Mouse (Mus musculus) stomach, postnatal 0 days (tissue): ENCODE measurements around the gene Btbd35f12. TPM values are rescaled to one million over a fixed set of nuclear protein-coding genes. Genes with fewer than 3 reads are reported as not detected.
"Not testable (repeated sequence)": the region's sequence is repeated elsewhere in the genome, so short reads cannot be mapped to it uniquely, and the experiment has no call there.

Source experiments
- ATAC-seq: fragments of 200-750 bp; cut with Nextera tagmentation; 2 replicates; pipeline ENCODE4 v1.8.0; 2017; ENCODE audit not compliant: low FRiP score, low TSS enrichment
- DNase-seq: peaks from one replicate; pipeline ENCODE4 v3.0.0-alpha.2; 2016; ENCODE audit warnings: low spot score
- H3K27ac ChIP-seq: fragments of 300-500 bp; sonication (generic); replicated peaks from 2 replicates; pipeline ENCODE4 v1.5.1; 2014; ENCODE audit warnings: mild to moderate bottlenecking, control low read depth
- H3K27me3 ChIP-seq: fragments of 300-500 bp; sonication (generic); 2 replicates; pipeline ENCODE4 v1.6.1; 2014; ENCODE audit warnings: low read length; ENCODE audit not compliant: control insufficient read depth, insufficient read depth
- H3K36me3 ChIP-seq: fragments of 300-500 bp; sonication (generic); 2 replicates; pipeline ENCODE4 v1.6.1; 2014; ENCODE audit warnings: low read length, mixed read lengths; ENCODE audit not compliant: control insufficient read depth, insufficient read depth
- H3K4me1 ChIP-seq: fragments of 300-500 bp; sonication (generic); replicated peaks from 2 replicates; pipeline ENCODE4 v1.6.1; 2014; ENCODE audit warnings: antibody characterized with exemption; ENCODE audit not compliant: control insufficient read depth, insufficient read depth
- H3K4me2 ChIP-seq: fragments of 300-500 bp; sonication (generic); replicated peaks from 2 replicates; pipeline ENCODE4 v1.6.1; 2014; ENCODE audit warnings: low read depth, mild to moderate bottlenecking, control low read depth, moderate library complexity
- H3K4me3 ChIP-seq: fragments of 300-500 bp; sonication (generic); 2 replicates; pipeline ENCODE4 v1.5.1; 2014; ENCODE audit warnings: low read depth, low read length, control low read depth
- H3K9ac ChIP-seq: fragments of 300-500 bp; sonication (generic); 2 replicates; pipeline ENCODE4 v1.6.1; 2014; ENCODE audit warnings: mild to moderate bottlenecking, low read length, control low read depth, mixed read lengths
- H3K9me3 ChIP-seq: fragments of 300-500 bp; sonication (generic); 2 replicates; pipeline ENCODE4 v1.6.1; 2016; ENCODE audit warnings: low read length; ENCODE audit not compliant: control insufficient read depth
- WGBS: fragments of 180-500 bp; shearing (Covaris S2); extraction: QIAGEN DNeasy Blood & Tissue Kit; methylation state at CpG from one replicate; pipeline ENCODE4 v1.1.7; 2014; 5-methylcytosine and 5-hydroxymethylcytosine counted together
- polyA plus RNA-seq: library from polyadenylated mRNA; unstranded; fragments of >200 nt; fragmentation: Nextera tagmentation; extraction: Ambion mirVana; gene quantifications from 2 replicates; pipeline ENCODE4 v1.2.1, GENCODE M21; 2015

The Btbd35f12 gene
- not detected in 2 replicates for polyA plus RNA-seq

- not testable (repeated sequence) for ATAC-seq, H3K36me3 ChIP-seq, H3K27ac ChIP-seq, H3K9me3 ChIP-seq, H3K27me3 ChIP-seq, H3K4me2 ChIP-seq, H3K4me3 ChIP-seq, DNase-seq, H3K4me1 ChIP-seq, H3K9ac ChIP-seq
- no CpG with 5 or more reads among the region's 3 CpGs for WGBS
These were observed at the start of gene Btbd35f12 for GRCm38 (mm10) chrX:33313079-33313478. Btbd35f12 (plus strand) TSS chrX:33313379.

- not testable (repeated sequence) for H3K9ac ChIP-seq, DNase-seq, ATAC-seq, H3K36me3 ChIP-seq, H3K4me3 ChIP-seq, H3K4me2 ChIP-seq, H3K4me1 ChIP-seq, H3K27me3 ChIP-seq, H3K9me3 ChIP-seq, H3K27ac ChIP-seq
- 96% methylated on average over 2 of the region's 2 CpGs for WGBS
These were observed 40.1 kb downstream of the Btbd35f12 start for GRCm38 (mm10) chrX:33353254-33353653.

Other genes starting within 250 kb of the Btbd35f12 start
- not detected in 2 replicates for gene Spin2-ps6, start 78.5 kb upstream of the Btbd35f12 start, polyA plus RNA-seq